Mouse (Mus musculus) limb, embryonic 15.5 days (tissue): Measurements from ENCODE around the gene Senp5. TPM values are rescaled to one million over a fixed set of nuclear protein-coding genes. Genes with fewer than 3 reads are reported as not detected.

Experiments
- ATAC-seq: fragments of 200-750 bp; cut with Nextera tagmentation; 2 replicates; pipeline ENCODE4 v1.8.0; 2017; ENCODE audit warnings: low read depth, moderate TSS enrichment; ENCODE audit not compliant: insufficient number of reproducible peaks, low FRiP score, low TSS enrichment
- H3K27ac ChIP-seq: fragments of 300-500 bp; sonication (generic); 2 replicates; pipeline ENCODE4 v1.5.1; 2015; ENCODE audit warnings: moderate library complexity, mild to moderate bottlenecking, inconsistent platforms
- H3K27me3 ChIP-seq: fragments of 300-500 bp; sonication (generic); 2 replicates; pipeline ENCODE4 v1.6.1; 2015; ENCODE audit warnings: inconsistent platforms
- H3K36me3 ChIP-seq: fragments of 300-500 bp; sonication (generic); 2 replicates; pipeline ENCODE4 v1.6.1; 2015; ENCODE audit warnings: inconsistent platforms
- H3K4me1 ChIP-seq: fragments of 300-500 bp; sonication (generic); 2 replicates; pipeline ENCODE4 v1.6.1; 2015; ENCODE audit warnings: inconsistent platforms
- H3K4me2 ChIP-seq: fragments of 300-500 bp; sonication (generic); 2 replicates; pipeline ENCODE4 v1.6.1; 2015; ENCODE audit warnings: mild to moderate bottlenecking, inconsistent platforms
- H3K4me3 ChIP-seq: fragments of 300-500 bp; sonication (generic); 2 replicates; pipeline ENCODE4 v1.5.1; 2015; ENCODE audit warnings: mild to moderate bottlenecking, inconsistent platforms
- H3K9ac ChIP-seq: fragments of 300-500 bp; sonication (generic); 2 replicates; pipeline ENCODE4 v1.6.1; 2015; ENCODE audit warnings: inconsistent platforms
- H3K9me3 ChIP-seq: fragments of 300-500 bp; sonication (generic); 2 replicates; pipeline ENCODE4 v1.6.1; 2016; ENCODE audit warnings: inconsistent platforms
- WGBS: fragments of 180-500 bp; shearing (Covaris S2); methylation state at CpG from one replicate; pipeline ENCODE4 v1.1.7; 2015; 5-methylcytosine and 5-hydroxymethylcytosine counted together
- polyA plus RNA-seq: library from polyadenylated mRNA; unstranded; fragments of >200 nt; fragmentation: Nextera tagmentation; extraction: Ambion mirVana; gene quantifications from 2 replicates; pipeline ENCODE4 v1.2.1, GENCODE M21; 2015

Gene Senp5
- polyA plus RNA-seq, 1 experiment from 2014 or later, result 13.0 TPM

DNA sequence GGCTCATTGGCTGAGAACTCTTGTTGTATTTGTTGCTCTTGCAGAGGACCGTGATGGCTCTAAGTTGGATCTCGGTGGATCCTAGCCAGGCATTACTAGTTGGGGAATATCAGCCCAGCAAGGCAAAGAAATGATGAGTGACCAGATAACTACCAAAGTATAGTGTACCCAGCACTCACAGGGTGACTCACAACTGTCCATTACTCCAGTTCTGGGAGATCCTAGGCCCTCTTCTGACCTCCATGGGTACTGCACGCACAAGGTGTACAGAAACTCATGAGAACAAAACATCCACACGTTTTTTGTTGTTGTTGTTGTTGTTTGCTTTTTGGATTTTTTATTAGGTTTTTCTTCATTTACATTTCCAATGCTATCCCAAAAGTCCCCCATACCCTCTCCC is 66.5 kb downstream of the Senp5 start:
- H3K27ac ChIP-seq, result no peak overlapping the region
- H3K27me3 ChIP-seq, result peaks cover 42% of the 10 kb centered on the region
- ATAC-seq, result no peak
- H3K9me3 ChIP-seq, result no peaks in the 10 kb centered on the region
- no peak overlapping the region for H3K4me2 ChIP-seq
- no peaks in the 10 kb centered on the region for H3K36me3 ChIP-seq
- no peak overlapping the region for H3K4me3 ChIP-seq
- 85% methylated on average over 4 of the region's 4 CpGs for WGBS
- peaks cover 29% of the 10 kb centered on the region for H3K4me1 ChIP-seq
- H3K9ac ChIP-seq, result no peak overlapping the region

DNA sequence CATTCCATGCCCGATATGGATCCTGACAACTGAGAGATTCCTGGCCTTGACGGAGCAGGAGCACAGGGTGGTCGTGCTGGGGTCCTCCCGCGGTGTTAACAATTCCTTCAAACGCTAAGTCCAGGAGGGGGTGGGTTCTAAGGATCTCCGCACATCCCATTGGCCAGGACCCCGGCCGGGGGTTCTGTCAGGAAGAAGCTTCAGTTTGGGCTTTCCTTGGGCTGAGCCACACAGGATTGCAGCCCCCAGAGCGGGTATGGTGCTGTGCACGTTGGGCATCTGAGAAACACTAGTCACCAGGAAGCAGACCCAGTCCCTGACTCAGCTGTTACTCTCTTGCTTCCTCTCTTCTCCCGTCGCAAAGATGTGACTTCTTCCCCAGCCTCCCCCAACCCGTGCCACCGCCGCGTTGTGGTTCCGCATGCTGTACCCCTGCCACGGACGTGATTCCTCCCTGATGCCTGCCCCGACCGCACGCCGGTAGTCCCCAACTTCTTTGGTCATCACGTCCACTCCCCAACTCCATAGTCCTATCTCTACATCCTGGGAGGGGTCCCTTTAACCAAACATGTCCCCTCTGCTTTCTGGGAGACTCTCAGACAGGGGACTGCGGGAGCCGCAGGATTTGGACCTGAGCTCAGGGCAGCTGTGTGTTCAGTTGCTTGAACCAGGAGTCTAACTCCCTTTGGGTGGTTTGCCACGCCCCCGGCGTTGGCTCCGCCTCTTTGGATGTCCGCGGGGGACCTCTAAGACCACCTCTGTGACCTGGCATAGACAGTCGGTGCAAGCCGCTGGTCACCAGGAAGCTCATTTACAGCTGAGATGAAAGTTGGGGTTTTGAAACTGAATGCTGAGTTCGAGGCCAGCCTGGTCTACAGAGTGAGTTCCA is 67.8 kb downstream of the Senp5 start:
- no peak overlapping the region for H3K9ac ChIP-seq
- peaks cover 42% of the 10 kb centered on the region for H3K27me3 ChIP-seq
- no peak overlapping the region for H3K27ac ChIP-seq
- peaks cover 29% of the 10 kb centered on the region for H3K4me1 ChIP-seq
- peak overlapping the region; percentile 28 for H3K4me3 ChIP-seq
- no peaks in the 10 kb centered on the region for H3K9me3 ChIP-seq
- peak overlapping the region; percentile 42 for H3K4me2 ChIP-seq
- WGBS, result 5% methylated on average over 36 of the region's 36 CpGs
- no peaks in the 10 kb centered on the region for H3K36me3 ChIP-seq
- no peak for ATAC-seq

DNA sequence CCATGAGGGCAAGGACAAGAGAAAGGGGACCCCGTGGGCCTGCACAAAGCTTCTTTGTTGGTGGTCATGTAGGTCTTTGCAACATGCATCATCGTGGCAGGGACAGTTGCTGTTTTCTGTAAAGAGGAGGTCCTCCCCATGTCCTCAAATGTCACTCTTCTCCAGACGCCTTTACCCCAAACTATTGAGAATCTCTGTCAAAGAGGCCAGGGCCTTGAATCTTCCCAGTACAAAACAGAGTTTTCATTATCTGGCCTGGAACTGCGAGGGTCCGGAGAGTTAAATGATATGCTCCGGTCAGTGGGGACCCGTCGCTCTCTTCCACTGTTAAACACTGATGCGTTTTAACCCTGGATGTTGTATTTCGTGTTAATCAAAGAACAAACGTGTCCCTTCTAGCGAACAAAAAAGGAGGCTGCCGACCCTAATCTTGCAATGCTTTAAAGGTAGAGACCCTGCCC is 68.5 kb downstream of the Senp5 start:
- no peak overlapping the region for H3K27ac ChIP-seq
- H3K9ac ChIP-seq, result no peak overlapping the region
- H3K4me2 ChIP-seq, result peak overlapping the region; percentile 42
- WGBS, result 26% methylated on average over 13 of the region's 13 CpGs
- H3K4me3 ChIP-seq, result peak overlapping the region; percentile 55; the same call in 1 of the 2 replicates
- H3K9me3 ChIP-seq, result no peaks in the 10 kb centered on the region
- no peaks in the 10 kb centered on the region for H3K36me3 ChIP-seq
- H3K4me1 ChIP-seq, result peaks cover 29% of the 10 kb centered on the region
- peaks cover 42% of the 10 kb centered on the region for H3K27me3 ChIP-seq
- ATAC-seq, result no peak

DNA sequence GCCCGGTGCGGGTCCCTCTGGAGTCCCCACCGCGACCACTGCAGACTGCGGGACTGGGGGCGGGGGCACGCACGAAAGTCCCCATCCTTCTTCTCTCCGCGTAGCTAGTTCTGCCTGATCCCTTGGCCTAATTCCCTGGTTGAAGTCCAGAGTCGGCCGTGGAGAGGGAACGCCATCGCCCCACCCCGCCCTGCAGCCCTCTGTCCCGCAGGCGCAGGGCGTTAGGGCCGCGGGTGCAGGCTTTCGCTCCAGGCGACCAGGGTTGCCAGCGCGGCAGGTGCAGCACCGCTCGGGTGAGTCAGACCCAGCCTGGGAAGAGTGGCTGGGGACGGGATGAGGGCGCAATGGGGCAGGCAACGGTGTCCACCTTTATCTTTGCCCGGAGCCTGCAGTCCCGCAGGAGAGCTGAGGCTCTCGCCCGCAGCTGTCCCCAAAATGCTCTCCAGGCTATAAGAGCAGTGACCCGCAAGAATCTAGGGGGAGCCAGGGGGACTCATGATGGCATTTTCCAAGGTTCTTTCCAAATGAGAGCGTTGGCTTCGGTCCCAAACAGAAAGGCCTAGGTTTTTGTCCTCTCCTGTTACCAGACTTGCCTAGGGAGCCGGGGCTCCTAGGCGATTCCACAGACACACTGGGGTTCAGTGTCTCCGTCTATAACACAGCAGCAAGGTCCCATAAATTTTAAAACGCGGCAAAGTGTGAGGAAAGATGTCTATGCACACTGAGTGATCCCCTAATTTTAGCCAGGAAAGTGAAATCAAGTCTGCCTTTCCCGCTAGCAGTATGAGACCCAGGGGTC is 69.1 kb downstream of the Senp5 start, which contains the start of gene Pigz:
Pigz (plus strand) TSS at position 101 of the 799 bp plus-strand sequence.
- WGBS, result 7% methylated on average over 42 of the region's 42 CpGs
- Histone ChIP-seq H3K4me2 (peak within 1 kb of the TSS; percentile 91), H3K27ac (no peak within 1 kb of the TSS), H3K27me3 (peaks cover 42% of the 10 kb centered on the region), H3K9me3 (no peaks in the 10 kb centered on the region), H3K4me1 (peaks cover 29% of the 10 kb centered on the region), H3K36me3 (no peaks in the 10 kb centered on the region), H3K4me3 (peak within 1 kb of the TSS; percentile 55), H3K9ac (peak within 1 kb of the TSS; percentile 47)
- no peak for ATAC-seq

DNA sequence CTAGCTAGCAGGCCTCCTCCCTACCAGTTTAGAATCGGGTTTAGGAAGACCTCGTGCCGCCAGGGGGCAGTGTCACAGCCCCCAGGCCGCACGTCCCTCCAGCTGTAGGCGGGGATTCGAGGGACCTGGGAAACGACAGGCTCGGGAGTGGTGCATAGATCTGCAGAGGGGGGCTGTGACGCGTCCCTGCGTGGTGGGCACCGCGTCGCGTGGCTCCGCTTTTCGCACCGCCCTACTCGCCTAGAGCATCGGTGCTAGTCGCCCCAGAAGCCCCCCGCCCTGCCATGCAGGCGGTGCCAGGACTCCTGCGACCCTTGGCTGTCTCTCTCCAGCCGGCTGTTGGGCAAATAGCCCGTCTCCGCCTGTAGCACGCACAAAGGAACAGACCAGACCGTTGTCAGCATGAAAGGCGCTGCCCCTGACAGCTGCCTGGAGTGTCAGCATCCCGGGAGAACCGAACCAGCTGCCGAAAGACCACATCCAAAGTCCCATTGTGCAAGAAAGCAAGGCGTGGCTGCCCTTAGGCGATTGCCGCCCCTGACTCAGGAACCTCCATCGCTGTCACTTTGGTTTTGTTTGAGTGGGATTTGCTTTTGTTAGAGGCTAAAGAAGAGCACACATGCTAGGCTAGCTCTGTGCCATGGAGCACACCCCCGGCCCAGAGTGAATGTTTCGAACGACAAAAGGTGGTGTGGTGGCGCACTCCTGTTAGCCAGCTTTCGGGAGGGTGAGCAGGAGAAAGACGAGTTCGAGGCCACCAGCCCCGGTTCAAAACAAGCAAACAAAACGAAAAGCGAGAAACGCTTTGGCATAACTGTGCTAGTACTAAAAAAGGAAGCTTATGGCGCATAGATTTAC is 70.0 kb downstream of the Senp5 start:
- peaks cover 42% of the 10 kb centered on the region for H3K27me3 ChIP-seq
- WGBS, result 1% methylated on average over 50 of the region's 50 CpGs
- H3K27ac ChIP-seq, result no peak overlapping the region
- peak overlapping the region; percentile 55 for H3K4me3 ChIP-seq
- H3K36me3 ChIP-seq, result no peaks in the 10 kb centered on the region
- H3K4me1 ChIP-seq, result peaks cover 29% of the 10 kb centered on the region
- peak overlapping the region; percentile 47 for H3K9ac ChIP-seq
- peak; percentile 88 for ATAC-seq
- peak overlapping the region; percentile 91 for H3K4me2 ChIP-seq
- H3K9me3 ChIP-seq, result no peaks in the 10 kb centered on the region

DNA sequence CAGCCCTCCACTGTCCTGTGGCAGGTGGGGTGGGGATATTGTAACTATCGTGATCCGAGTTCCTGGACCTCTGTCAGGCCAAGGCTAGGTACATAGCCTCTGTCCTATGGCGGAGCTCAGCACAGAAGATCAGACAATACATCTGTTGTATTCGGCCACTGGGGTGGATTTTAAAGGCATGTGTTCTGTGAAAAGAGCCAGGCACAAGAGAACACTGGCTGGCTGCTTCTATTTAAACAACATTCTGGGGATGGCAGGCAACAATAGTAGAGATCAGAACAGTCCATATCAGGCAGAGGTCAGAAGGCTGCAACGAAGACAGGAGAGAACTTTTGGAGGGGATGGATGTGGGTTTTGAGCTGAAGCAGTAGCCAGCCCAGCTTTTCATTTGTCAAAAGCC is 70.8 kb downstream of the Senp5 start:
- H3K27ac ChIP-seq, result no peak overlapping the region
- 0 out of 2 replicates have a peak overlapping the region, but pooled peaks have one; percentile 91 for H3K4me2 ChIP-seq
- no peak for ATAC-seq
- WGBS, result 68% methylated on average over 5 of the region's 5 CpGs
- no peaks in the 10 kb centered on the region for H3K9me3 ChIP-seq
- peaks cover 42% of the 10 kb centered on the region for H3K27me3 ChIP-seq
- H3K4me1 ChIP-seq, result peaks cover 29% of the 10 kb centered on the region
- H3K36me3 ChIP-seq, result no peaks in the 10 kb centered on the region
- no peak overlapping the region for H3K9ac ChIP-seq
- no peak overlapping the region for H3K4me3 ChIP-seq

DNA sequence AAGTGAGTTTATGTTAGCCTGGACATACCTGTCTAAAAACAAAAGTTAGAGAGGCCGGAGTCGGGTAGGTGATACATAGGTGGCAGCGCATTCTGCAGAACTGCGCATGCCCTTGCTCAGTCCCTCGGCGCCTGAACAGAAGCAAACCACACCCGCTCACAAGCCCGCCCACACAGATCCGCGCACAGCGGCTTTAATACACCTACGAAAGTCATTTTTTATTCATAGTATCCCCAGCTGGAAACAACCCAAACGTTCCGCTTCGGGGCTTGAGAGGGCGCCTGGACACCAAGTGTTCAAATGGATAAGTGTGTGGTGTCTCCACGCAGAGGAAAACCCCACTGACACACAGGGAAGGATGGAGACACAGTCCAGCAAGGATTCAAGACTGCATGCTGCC is 71.8 kb downstream of the Senp5 start:
- Histone ChIP-seq H3K4me1 (peaks cover 29% of the 10 kb centered on the region), H3K9me3 (no peaks in the 10 kb centered on the region), H3K4me2 (0 out of 2 replicates have a peak overlapping the region, but pooled peaks have one; percentile 17), H3K9ac (no peak overlapping the region), H3K27me3 (peaks cover 35% of the 10 kb centered on the region), H3K4me3 (no peak overlapping the region), H3K36me3 (no peaks in the 10 kb centered on the region), H3K27ac (no peak overlapping the region)
- no peak for ATAC-seq
- WGBS, result 56% methylated on average over 17 of the region's 17 CpGs

DNA sequence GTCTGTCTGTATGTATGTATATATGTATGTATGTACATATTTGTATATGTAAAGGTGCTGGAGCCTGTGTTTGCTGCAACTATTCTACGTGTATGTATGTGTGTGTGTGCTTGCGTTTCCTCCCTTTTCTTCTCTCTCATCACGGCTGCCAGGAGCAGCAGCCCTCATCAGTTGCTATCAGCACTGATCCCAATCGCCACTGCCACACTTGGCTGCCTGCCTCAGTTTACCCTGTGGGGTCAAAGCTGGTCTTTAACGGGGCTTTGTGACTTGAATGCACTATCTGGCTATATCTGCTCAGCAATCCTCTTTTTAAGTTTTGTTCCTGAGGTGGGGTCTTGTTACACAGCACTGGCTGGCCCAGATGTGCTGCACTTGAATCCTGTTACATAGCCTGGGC is 75.7 kb downstream of the Senp5 start:
- 88% methylated on average over 5 of the region's 5 CpGs for WGBS
- Histone ChIP-seq H3K27ac (no peak overlapping the region), H3K9me3 (no peaks in the 10 kb centered on the region), H3K9ac (no peak overlapping the region), H3K4me1 (no peaks in the 10 kb centered on the region), H3K36me3 (no peaks in the 10 kb centered on the region), H3K4me2 (no peak overlapping the region), H3K4me3 (no peak overlapping the region), H3K27me3 (no peaks in the 10 kb centered on the region)
- ATAC-seq, result no peak

DNA sequence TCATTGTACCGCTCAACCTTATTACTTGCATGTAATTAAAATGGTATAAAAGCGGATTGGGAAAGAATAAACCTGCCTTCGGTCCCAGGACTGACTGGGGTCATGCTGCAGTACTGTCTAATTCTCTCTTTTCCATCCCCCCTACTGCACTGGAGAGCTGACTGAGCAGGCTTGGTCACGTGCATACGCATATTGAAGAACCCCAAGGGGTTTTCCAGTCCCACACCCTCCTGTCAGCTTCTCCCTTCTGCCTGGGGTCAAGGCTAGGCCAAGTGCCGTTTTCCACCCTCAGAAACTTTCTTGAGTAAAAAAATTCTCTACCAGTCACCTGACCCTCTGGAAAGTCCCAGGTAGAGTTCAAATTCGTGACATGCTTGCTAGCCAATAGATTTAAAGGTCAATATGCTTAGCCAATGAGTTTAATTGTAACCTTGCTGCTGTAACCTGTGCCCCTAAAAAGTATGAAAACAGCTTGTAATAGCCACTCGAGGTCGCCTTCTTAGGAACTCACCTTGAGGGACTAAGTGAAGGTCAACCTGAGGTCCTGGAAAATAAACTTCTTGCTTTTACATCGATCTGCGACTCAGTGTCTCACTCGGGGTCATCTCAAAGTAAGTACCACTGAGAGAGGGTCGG is 76.4 kb downstream of the Senp5 start:
- Histone ChIP-seq H3K4me1 (no peaks in the 10 kb centered on the region), H3K4me2 (no peak overlapping the region), H3K9ac (no peak overlapping the region), H3K4me3 (no peak overlapping the region), H3K9me3 (no peaks in the 10 kb centered on the region), H3K27me3 (no peaks in the 10 kb centered on the region), H3K36me3 (no peaks in the 10 kb centered on the region), H3K27ac (no peak overlapping the region)
- WGBS, result 81% methylated on average over 13 of the region's 13 CpGs
- no peak for ATAC-seq

DNA sequence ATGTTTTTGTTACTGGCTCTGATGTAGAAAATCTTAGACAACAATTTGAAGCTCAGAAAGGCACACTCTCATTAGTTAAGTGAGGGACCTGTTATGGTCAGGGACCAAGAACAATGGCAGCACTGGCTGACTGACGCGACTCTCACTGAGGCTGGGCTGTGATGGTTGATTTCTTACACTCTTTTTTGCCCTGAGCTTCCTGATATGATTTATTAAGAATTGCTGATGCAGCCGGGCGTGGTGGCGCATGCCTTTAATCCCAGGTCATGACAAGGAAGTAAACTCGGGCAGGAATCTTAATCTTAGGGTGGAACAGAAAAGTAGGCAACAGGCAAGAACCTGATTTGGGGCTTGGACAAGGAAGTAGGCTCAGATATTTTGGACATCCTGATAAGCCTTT is 77.0 kb downstream of the Senp5 start:
- Histone ChIP-seq H3K9ac (no peak overlapping the region), H3K9me3 (no peaks in the 10 kb centered on the region), H3K4me1 (no peaks in the 10 kb centered on the region), H3K4me2 (no peak overlapping the region), H3K36me3 (no peaks in the 10 kb centered on the region), H3K4me3 (no peak overlapping the region), H3K27ac (no peak overlapping the region), H3K27me3 (no peaks in the 10 kb centered on the region)
- WGBS, result 73% methylated on average over 6 of the region's 6 CpGs
- ATAC-seq, result no peak

DNA sequence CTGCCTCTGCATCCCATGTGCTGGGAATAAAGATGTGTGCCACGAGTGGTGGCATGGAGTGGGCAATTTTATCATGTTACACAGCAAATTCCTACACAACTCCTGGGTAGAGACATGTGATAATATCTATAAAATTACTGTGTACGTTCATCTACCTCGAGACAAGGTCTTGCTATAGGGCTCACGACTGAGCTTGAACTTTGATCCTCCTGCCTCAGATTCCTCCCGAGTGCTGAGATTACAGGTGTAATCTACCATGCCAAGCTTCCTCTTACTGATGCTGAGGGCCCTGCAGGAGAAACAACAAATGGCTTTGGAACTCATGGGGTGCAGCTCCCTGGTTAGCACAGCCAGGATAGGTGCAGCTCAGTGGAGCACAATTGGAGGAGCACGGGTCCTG is 78.7 kb downstream of the Senp5 start:
- Histone ChIP-seq H3K27me3 (no peaks in the 10 kb centered on the region), H3K4me1 (no peaks in the 10 kb centered on the region), H3K4me3 (no peak overlapping the region), H3K27ac (no peak overlapping the region), H3K4me2 (no peak overlapping the region), H3K9ac (no peak overlapping the region), H3K36me3 (no peaks in the 10 kb centered on the region), H3K9me3 (no peaks in the 10 kb centered on the region)
- WGBS, result 80% methylated on average over 6 of the region's 6 CpGs
- no peak for ATAC-seq
